Mouse (Mus musculus) heart, adult 2 months (tissue): ENCODE results near the gene Atf7ip. TPM values are rescaled to one million over a fixed set of nuclear protein-coding genes. Genes with fewer than 3 reads are reported as not detected.

Experiments used
- DNase-seq, 2 experiments: peaks; one replicate each; pipeline ENCODE4 v3.0.0; 2021
- H3K27ac ChIP-seq: fragments of 200-600 bp; 2 replicates; pipeline ENCODE4 v1.8.1; 2022
- H3K27me3 ChIP-seq: fragments of 200-500 bp; 2 replicates; pipeline ENCODE4 v1.6.1; 2012; ENCODE audit warnings: mild to moderate bottlenecking, low read length, inconsistent platforms, mixed read lengths; ENCODE audit not compliant: control insufficient read depth, insufficient read depth
- H3K36me3 ChIP-seq: fragments of 200-500 bp; 2 replicates; pipeline ENCODE4 v1.6.1; 2012; ENCODE audit warnings: low read length, inconsistent platforms; ENCODE audit not compliant: control insufficient read depth, insufficient read depth
- H3K4me1 ChIP-seq: fragments of 200-500 bp; 2 replicates; pipeline ENCODE4 v1.6.1; 2011; ENCODE audit warnings: low read length; ENCODE audit not compliant: control insufficient read depth, insufficient read depth
- H3K4me3 ChIP-seq: fragments of 200-600 bp; 2 replicates; pipeline ENCODE4 v1.8.1; 2022
- H3K79me2 ChIP-seq: fragments of 200-500 bp; replicated peaks from 2 replicates; pipeline ENCODE4 v1.6.1; 2012; ENCODE audit warnings: mild to moderate bottlenecking, inconsistent platforms, low read length, moderate library complexity, mixed read lengths; ENCODE audit not compliant: control insufficient read depth, insufficient read depth
- H3K9ac ChIP-seq: fragments of 200-500 bp; 2 replicates; pipeline ENCODE4 v1.6.1; 2012; ENCODE audit warnings: low read depth, mild to moderate bottlenecking, control low read depth, inconsistent platforms, low read length, mixed read lengths
- CTCF ChIP-seq: fragments of 200-600 bp; IDR thresholded peaks from 2 replicates; pipeline ENCODE4 v1.8.1; 2022; ENCODE audit warnings: antibody characterized with exemption, mild to moderate bottlenecking, moderate library complexity
- EP300 ChIP-seq: fragments of 200-500 bp; IDR thresholded peaks from 2 replicates; pipeline ENCODE4 v1.6.1; 2011; ENCODE audit warnings: low read depth, low read length, control low read depth; ENCODE audit not compliant: insufficient read depth
- POLR2A ChIP-seq: fragments of 200-500 bp; IDR thresholded peaks from 2 replicates; pipeline ENCODE4 v1.6.1; 2011; ENCODE audit warnings: mild to moderate bottlenecking, low read depth, low read length, control low read depth; ENCODE audit not compliant: insufficient read depth
- WGBS: fragments of 180-500 bp; shearing (Covaris S2); methylation state at CpG from one replicate; pipeline ENCODE4 v1.1.7; 2018; 5-methylcytosine and 5-hydroxymethylcytosine counted together
- intact Hi-C: fragments of 180-260 bp; cut with DNase I; formaldehyde crosslinking; loops from one replicate; pipeline ENCODE4 v1.15.1; 2025
- polyA plus RNA-seq: library from polyadenylated mRNA; depleted of rRNA; stranded (reverse); fragments of >200 nt; gene quantifications from 2 replicates; pipeline ENCODE4 v1.2.3, GENCODE M21; 2012; rRNA removed
- total RNA-seq, 2 experiments: library from RNA; stranded (reverse); gene quantifications; 2 replicates each; pipeline ENCODE4 v1.2.3; 2021

Atf7ip gene
- total and polyA plus RNA-seq, 3 experiments = 21.4 to 88.0 (median 73.1) TPM

DNA sequence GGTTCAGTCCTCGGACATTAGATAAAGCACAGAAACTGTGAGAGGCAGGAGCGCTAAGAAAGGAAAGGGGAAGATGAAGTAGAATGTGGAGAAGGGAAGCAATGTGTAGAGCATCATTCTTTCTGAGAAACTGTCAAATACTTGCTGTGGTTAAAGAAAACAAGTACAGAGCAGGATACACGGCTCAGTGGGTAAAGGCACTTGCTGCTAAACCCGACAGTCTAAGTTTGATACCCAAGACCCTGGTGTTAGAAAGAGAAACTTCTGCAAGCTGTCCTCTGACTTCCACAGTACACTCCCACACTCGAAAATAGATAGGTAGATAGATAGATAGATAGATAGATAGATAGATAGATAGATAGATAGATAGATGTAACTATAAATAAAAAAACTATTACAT, 147.4 kb downstream of the Atf7ip start:
- TF ChIP-seq EP300 (no peak), CTCF (no peak), POLR2A (no peak)
- no peaks in the 10 kb centered on the region for H3K27me3 ChIP-seq
- no peaks in the 10 kb centered on the region; the same call in 1 of the 2 replicates for H3K4me1 ChIP-seq
- no peak overlapping the region for H3K27ac ChIP-seq
- H3K9ac ChIP-seq = no peak overlapping the region
- DNase-seq = no peak
- no peaks in the 10 kb centered on the region for H3K36me3 ChIP-seq
- intact Hi-C loops = no loop called here
- WGBS = 40% methylated on average over 5 of the region's 5 CpGs
- H3K79me2 ChIP-seq = no peaks in the 10 kb centered on the region
- no peak overlapping the region for H3K4me3 ChIP-seq

DNA sequence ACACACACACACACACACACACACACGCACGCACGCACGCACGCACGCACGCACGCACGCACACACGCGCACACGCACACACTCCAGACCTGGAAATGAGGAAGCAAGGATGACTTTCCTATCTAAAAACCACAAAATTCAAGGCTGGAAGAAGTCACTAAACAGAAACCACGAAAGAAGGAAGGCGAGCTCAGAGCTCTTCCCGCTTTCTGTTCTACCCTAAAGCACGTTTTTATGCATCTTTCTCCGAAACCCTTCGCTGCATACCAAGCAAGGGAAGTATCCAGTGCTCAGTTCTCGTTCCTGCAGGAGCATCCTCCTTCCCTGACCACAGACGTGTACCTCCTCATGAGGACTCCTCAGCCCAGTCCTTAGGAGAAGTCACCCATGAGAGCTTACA, 148.5 kb downstream of the Atf7ip start:
- WGBS = 90% methylated on average over 20 of the region's 20 CpGs
- TF ChIP-seq CTCF (no peak), EP300 (no peak), POLR2A (no peak)
- Histone ChIP-seq H3K4me1 (no peaks in the 10 kb centered on the region; the same call in 1 of the 2 replicates), H3K4me3 (no peak overlapping the region), H3K27me3 (no peaks in the 10 kb centered on the region), H3K27ac (no peak overlapping the region), H3K9ac (no peak overlapping the region), H3K36me3 (no peaks in the 10 kb centered on the region), H3K79me2 (no peaks in the 10 kb centered on the region)
- no peak for DNase-seq
- intact Hi-C loops = no loop called here

DNA sequence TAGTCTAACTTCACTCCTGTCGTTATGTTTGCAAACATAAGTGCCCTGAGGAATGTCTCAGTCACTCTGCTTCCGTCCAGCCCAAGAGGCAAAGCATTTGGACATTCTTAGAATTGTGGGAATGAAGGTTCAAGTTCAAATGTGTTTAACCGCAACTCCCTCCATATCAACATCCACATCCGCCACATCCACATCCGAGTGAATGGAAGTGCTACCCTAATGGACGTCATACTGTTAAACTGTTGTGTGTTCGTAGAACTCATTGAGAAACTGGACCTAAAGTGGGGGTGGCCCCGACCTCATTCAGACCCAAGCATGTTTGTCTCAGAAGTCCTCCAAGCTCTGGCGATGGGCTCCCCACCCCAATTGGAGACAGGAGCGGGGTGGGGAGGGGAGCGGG, 149.8 kb downstream of the Atf7ip start:
- Histone ChIP-seq H3K4me3 (no peak overlapping the region), H3K4me1 (no peaks in the 10 kb centered on the region; the same call in 1 of the 2 replicates), H3K27me3 (no peaks in the 10 kb centered on the region), H3K9ac (no peak overlapping the region), H3K27ac (no peak overlapping the region), H3K36me3 (no peaks in the 10 kb centered on the region), H3K79me2 (no peaks in the 10 kb centered on the region)
- no peak for TF ChIP-seq CTCF
- no peak for TF ChIP-seq EP300
- no peak for TF ChIP-seq POLR2A
- intact Hi-C loops = no loop called here
- no peak for DNase-seq
- WGBS = 60% methylated on average over 11 of the region's 11 CpGs

DNA sequence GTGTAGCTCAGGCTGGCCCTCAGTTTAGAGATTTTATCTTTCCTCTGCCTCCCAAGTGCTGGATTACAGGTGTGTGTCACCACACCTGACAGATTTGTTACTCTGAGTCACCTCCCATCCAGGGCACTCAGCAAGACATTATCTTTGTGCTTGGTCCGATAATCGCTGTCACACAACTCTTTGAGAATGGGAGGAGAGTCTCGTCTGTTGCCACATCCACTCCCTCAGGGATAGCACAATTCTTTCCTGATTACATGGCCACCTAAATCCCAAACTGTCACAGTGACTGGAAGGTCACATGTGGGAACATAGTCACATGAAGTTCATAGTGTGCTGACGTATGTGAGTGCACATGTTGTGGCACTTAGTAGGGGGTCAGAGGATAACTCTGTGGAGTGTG, 152.3 kb downstream of the Atf7ip start:
- H3K9ac ChIP-seq = no peak overlapping the region
- H3K27ac ChIP-seq = no peak overlapping the region
- no peak for DNase-seq
- H3K4me1 ChIP-seq = no peaks in the 10 kb centered on the region; the same call in 1 of the 2 replicates
- H3K27me3 ChIP-seq = peaks cover 5% of the 10 kb centered on the region
- no peaks in the 10 kb centered on the region for H3K36me3 ChIP-seq
- no peak overlapping the region for H3K4me3 ChIP-seq
- intact Hi-C loops = no loop called here
- TF ChIP-seq POLR2A (no peak), CTCF (no peak), EP300 (no peak)
- WGBS = 78% methylated on average over 4 of the region's 4 CpGs
- H3K79me2 ChIP-seq = no peaks in the 10 kb centered on the region

DNA sequence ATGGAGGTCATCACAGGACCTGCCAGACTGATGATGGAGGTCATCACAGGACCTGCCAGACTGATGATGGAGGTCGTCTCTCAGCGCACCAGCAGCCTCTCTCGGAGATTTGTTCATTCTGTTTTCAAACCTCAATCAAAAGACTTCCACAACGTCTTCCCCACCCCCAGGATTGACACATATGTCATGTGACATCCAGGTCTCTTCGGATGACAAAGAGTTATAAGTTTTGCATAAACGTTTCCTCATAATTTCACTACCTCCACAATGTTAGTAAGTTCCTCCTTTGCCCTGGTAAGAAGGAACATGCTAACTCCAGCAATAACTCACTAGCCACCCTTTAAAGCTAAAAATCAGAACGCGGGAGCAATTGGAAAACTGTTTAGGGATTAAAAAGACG, 153.3 kb downstream of the Atf7ip start:
- TF ChIP-seq POLR2A (no peak), EP300 (no peak), CTCF (no peak)
- Histone ChIP-seq H3K9ac (no peak overlapping the region), H3K4me1 (no peaks in the 10 kb centered on the region; the same call in 1 of the 2 replicates), H3K36me3 (no peaks in the 10 kb centered on the region), H3K27me3 (peaks cover 5% of the 10 kb centered on the region), H3K79me2 (no peaks in the 10 kb centered on the region), H3K4me3 (no peak overlapping the region), H3K27ac (no peak overlapping the region)
- intact Hi-C loops = no loop called here
- WGBS = 86% methylated on average over 9 of the region's 9 CpGs
- no peak for DNase-seq

Other genes starting within 250 kb of the Atf7ip start
- not detected for gene Gm8994, start 178.6 kb upstream of the Atf7ip start, total RNA-seq
- gene Gm8994, start 178.6 kb upstream of the Atf7ip start, polyA plus RNA-seq = not detected in 2 replicates
- not detected for gene E330021D16Rik, start 90.6 kb upstream of the Atf7ip start, total RNA-seq
- gene E330021D16Rik, start 90.6 kb upstream of the Atf7ip start, polyA plus RNA-seq = not detected in 2 replicates
- 10 to 100 TPM; 48.8 to 53.5 TPM for gene Plbd1, start 155.8 kb downstream of the Atf7ip start, total RNA-seq
- 28.4 and 50.7 TPM in 2 replicates for gene Plbd1, start 155.8 kb downstream of the Atf7ip start, polyA plus RNA-seq